Mouse (Mus musculus): ENCODE data around the gene Slc47a2.

Slc47a2 gene

DNA sequence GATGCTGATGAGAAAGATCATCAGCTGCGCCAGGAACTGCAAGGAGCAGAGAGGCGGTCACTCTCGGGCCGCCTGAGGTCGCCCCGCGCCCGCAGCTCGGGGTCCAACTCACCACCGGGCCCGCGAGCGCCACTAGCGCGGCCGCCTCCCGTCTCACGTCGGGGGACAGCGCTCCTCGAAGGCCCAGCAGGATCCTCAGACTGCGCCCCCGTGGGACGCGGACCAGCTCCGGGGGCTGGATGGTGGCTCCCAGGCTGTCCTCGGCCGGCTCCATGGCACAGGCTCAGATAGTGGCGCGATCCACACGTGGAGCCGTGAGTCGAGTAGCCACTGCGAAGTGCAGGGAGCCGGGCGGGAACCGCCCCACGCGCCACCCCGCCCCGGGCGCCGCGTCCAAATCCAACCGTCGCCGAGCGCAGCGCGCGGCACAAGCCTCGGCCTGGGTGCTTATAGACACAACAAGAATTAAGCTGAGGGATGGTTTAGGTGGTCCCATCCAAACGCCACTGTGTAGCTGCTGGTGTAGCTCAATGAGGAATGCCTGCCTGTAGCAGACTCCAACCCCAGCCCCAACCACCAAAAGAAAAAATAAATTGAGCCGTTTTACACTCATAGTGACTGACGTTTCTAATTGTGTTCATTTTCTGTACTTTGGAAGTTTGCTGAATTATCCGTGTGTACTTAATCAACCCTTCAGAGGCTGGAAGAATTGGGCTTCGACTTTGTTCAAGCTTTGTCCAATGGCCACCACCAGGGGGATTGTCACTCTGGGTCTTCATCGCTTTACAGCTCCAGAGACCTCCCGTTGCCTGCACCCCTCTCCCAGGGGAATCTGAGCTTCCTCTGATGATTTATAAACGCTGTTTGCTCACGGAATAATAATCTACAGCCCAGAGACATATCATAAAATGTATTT, at the start of gene Slc47a2:
TSS of gene Slc47a2 (minus strand) at position 356 of the 916 bp plus-strand sequence.
- no peak for DNase-seq

DNA sequence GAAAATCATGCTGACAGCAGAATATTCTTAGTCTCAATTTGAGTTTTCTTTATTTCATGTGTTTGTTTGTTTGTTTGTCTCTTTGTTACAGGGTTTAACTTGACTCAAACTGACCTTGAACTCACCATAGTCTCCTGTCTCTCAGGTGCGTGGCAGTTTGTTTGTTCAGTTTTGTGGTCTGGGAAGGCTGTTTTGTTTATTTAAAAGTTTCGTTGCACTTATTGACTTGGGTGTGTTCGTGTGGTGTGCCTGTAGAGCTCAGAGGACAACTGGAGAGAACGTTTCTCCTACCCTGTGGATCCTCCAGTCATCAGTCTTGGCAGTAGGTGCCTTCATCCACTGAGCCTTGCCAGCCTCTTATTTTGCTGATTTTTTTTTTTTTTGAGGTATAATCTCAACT, 46.3 kb upstream of the Slc47a2 start:
- no peak for DNase-seq

DNA sequence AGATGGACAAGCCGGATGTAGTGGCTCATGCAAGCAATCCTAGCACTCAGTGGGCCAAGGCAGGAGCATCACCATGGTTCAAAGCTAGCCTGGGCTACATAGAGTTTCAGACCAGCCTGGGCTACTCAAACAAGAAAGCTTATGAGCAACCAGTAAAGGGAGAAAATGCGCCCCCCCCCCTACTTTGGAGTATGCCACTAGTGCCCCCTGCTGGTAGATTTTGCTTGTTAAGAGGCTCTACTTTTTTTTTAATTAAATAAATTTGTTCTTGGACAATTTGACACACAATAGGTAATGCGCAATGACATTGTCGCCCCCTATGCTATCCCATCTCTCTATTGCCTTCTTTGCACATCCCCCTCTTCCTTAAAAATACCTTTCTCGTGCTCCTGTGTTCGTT, 45.4 kb upstream of the Slc47a2 start:
- peak; percentile 31 for DNase-seq

DNA sequence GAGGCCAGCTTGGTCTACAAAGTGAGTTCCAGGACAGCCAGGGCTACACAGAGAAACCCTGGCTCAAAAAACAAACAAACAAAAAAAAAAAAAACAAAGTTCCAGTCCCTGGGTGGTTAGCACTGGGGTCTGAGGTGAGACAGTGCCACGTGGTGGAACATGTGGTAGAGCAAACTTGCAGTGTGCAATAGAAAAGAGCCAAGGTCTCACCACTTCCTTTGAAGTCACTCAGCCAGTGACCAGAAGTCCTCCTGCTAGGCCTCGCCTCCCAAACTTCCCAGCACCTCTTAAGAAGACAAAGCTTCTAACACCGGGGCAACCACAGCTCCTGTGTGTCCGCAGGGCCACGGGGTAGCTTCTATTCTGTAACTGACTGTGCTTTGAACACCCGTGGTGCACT, 44.6 kb upstream of the Slc47a2 start:
- no peak for DNase-seq

DNA sequence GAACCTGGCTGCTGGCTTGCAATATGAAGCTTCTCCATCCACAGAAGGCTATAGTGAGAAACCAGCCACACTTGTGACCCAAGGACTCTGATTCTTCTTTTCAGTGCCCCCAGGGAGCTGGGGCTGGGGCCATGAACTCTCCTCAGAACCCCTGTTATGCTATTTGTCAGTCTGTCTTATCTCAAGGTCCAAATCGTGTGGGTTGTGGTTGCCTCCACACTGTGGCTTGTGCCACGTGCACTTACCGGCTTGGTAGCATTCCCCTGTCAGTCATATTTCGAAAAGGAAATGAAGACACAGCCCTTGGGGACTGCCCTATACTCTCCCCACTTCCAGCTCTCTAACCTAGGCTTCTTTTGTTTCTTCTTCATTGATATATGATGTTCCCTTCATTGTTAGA, 43.1 kb upstream of the Slc47a2 start:
- DNase-seq, result no peak

DNA sequence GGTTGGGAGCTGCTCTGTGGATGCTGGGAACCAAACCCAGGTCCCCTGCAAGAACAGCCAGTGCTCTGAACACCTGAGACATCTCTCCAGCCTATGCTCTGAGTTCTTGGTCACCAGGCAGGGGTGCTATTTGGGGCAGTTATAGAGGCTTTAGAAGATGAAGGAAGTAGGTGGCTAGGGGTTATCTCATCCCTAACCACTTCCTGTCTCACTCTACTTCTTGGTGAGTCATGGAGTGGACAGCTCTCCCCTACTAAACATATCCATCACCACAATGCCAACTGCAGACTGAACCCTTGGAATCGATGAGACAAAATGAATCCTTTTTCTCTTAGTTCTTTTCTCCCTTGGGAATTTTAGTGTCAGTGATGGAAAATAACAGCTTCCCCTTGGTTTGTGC, 38.6 kb upstream of the Slc47a2 start:
- no peak for DNase-seq

DNA sequence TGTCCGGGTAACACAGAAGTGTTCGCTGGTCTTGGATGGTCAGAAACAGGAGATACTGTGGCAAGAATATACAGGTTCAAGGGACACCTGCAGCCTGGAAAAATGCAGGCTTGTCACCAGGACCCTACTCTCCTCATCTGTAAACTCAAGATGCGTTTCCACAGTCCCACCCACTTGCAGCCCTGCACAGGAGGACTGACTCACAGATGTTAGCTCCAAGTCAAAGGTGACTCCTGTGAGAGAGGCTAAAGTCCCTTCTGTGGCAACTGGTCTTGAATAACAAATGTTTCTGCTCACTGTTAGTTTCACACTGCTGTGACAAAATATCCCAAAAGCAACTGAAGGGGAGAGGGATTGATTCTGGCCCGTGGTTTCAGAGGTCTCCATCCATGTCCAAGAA, 36.0 kb upstream of the Slc47a2 start:
- no peak for DNase-seq

DNA sequence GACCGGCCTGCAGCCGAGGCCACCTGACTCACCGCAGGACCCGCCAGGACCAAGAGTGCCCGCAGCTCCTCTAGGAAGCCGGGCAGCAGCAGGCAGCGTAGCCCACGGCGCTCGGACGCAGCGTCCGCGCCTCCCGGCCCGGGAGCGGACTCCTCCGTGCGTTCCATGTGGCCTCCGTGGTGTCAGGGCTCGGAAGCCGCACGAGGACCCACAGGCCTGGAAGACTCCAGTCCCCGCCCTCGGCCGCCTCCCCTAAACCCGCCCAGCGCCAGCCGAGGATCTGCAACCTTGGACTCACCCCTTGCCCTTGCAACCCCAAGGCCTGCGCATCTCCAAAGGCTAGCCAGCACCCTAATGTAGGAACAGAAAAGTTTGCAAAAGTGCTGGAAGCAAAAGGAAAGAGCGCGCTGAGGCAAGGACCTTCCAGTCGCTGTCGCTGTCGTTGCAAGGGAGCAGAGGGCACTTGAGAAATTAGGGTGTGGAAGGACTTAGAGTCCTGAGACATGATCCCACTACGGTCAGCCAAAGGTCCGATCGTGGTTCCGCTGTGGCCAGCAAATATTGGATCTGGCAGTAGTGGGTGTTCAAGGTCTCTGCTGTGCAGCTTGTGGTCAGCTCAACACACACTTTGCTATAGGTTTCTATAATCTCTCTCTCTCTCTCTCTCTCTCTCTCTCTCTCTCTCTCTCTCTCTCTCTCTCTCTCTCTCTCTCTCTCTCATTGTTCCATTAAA, 35.4 kb upstream of the Slc47a2 start, which contains the start of gene Slc47a1:
TSS of gene Slc47a1 (minus strand) at position 465 of the 733 bp plus-strand sequence.
- DNase-seq, result no peak

DNA sequence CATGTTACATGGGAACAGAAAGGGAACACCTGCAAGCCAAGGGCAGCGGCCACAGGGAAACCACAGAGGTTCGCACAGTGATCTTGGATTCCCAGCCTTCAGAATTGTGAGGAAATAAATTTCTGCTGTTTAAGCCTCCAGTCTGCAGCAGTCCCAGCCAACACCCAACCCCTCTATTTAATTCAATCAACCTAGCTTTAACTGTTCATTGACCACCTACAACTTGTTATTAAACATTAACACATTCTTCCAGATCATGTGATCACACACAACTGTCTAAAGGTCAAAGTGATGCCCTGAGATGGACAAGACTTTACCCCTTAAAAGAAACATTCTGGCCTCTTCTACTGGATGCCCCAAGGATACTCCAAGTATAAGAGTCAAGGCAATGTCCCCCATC, 26.0 kb upstream of the Slc47a2 start:
- DNase-seq, result no peak

DNA sequence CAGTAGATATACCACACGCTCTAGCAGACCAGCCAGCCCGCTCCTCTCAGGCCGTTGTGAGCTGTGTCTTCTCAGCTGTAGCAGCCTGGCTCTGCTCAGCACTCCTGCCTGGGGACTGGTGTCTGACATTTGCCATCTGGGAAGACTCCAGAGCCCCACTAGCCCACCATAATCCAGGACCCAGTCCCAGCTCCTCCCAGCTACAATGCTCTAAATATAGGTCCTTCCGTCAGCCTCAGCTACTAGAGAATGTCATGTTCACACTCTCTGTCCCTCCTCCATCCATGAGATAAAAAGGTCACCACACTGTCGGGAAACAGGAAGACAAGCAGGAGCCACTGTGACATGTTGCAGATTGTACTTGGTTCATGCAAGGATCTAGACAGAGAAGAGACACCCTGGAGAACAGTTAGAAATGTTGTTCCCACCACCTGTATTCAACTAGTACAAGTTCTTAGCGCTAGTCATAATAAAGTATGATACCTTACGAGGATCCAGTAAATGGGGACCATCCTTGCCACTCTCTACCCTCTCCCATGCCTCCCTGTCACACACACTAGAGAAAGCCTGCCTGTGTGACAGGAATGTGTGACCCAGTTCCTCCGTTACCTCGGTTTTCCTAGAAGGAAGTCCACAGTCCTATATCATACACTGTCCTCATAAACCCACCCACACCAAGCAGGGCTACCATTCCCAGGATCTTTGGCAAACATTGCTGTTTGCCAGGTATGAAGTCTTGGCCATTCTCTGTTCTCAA, 24.0 kb upstream of the Slc47a2 start:
- no peak for DNase-seq

DNA sequence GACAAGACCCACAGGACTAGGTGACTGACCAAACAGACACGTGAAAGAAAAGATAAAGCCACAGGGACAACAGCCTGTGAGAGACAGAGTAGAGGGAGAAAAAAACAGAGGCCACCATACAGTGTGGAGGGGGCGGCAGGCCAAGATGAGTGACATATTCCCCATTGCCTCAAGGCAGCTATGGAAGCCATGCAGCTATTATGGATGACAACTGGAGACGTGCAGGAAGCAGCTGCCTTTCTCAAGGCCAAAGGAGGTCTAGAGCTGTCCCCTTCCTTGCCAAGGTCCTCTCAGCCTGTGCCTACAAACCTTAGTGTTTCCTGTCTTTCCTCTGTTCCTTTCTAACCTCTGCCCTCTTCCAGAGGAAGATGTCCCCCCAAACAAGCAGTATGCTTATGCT, 23.3 kb upstream of the Slc47a2 start:
- no peak for DNase-seq

DNA sequence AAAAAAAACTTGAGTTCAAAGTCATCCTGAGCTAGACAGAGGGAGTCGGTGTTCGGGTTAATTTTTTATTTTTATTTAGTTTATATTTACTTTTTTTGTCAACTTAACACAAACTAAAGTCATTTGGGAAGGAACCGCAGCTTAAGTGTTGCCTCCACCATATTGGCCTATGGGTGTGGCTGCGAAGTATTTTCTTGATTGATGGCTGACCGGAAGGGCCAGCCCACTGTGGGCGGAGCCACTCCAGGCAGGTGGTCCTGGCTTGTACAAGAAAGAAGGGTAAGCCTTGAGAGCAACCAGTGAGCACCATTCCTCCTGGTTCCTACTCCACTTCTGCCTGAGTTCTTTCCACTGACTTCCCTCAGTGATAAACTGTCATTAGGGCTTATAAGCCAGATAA, 21.4 kb upstream of the Slc47a2 start:
- no peak for DNase-seq

DNA sequence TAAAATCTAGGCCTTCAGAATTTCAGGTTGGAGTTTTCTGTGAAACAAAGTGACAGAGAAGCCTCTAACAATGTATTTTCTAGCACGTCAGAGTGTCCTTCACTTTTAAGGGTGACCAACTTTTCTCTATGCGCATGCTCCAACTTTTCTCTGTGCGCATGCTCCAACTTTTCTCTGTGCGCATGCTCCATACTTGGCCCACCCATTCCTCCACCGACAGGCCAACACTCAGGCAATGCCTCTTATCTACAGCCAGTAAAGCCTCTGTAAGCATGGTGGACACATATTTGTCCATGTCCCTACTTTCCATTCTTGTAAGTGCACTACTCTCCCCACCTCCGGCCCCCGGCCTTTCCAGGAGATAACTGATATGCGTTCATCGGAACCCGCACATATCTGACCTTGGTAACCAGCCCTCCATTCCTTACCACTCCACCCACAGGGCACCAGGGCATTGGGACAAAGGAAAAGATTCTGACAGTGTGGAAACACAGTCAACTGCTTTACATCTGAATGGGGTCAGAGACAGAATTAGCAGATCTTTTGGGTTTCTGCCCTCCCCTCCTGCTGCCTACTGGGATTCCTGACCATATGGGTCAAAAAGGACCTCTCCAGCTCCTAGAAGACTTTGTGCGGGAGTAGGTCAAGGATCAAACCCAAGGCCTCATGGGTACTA, 19.0 kb upstream of the Slc47a2 start:
- DNase-seq, result no peak

DNA sequence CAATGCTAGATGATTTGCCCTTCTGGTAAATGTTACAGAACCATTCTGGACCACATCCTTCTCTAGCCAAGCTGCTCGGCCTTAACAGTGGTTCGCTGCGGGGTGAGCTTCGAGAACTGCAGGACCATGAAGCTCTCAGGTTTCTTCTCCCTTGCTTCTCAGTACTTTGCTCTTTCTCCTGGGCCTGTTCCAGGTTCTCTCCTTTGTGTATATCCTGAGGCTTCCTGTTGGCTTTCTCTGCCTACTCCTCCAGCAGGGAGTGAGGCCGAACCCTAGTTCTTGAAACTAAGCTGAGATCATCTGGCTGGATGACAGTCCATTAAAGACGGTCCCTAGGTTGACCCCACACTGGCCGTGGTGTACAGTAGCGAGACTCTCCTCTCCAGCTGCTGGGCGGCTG, 13.9 kb upstream of the Slc47a2 start:
- DNase-seq, result no peak

DNA sequence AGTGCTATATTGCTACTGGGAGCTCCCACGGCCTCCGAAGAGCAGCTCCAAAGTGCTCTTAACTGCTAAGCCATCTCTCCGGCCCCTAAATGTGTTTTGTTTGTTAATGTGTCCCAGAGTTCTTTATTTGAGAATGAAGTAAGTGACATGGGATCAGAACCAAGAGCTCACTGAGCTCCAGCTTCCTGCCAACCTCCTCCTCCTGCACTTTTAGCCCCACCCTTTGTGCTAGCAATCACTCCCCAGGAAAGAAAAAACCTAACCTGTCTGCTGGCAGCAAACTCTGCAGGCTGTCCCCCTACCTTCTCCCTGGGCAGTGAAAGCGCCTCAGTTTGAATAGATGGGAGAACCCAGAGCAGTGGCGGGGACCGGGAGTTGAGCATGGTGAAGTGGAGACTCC, 13.5 kb upstream of the Slc47a2 start:
- DNase-seq, result no peak

DNA sequence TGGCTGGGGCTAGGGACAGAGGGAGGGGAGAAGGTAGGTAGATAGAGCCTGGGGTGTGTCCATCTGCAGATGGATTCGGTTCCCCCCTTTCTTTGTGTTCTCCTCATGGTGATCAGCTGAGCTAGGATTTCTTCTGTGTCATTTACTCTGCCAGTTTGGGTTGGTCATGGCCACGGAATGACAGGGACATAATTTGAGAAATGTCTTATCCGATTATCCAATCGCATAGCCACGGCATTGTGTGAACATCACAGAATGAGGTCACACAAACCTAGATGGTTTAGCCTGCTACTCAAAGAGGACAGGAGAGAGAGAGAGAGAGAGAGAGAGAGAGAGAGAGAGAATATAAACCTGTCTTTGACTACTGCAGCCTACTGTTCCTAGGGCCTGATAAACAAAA, 12.7 kb upstream of the Slc47a2 start:
- DNase-seq, result no peak

DNA sequence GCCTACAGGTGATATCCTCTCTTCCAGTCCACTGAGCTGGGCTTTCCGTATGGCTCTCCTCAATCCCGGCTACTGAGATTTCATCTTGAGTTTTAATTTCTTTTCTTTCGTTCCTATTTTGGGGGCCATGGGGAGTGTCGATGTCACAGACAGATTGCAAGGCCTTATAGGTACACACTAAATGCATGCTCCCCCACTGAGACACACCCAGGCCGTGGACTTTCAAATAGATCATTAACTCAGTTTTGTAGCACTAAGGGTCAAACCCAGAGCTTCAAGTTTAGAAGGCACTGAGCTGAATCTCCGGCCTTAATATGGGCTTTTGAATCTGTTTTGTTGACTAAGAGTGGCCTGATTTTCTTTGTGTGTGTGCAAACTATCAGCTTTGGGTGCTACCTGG, 11.7 kb upstream of the Slc47a2 start:
- DNase-seq, result no peak

DNA sequence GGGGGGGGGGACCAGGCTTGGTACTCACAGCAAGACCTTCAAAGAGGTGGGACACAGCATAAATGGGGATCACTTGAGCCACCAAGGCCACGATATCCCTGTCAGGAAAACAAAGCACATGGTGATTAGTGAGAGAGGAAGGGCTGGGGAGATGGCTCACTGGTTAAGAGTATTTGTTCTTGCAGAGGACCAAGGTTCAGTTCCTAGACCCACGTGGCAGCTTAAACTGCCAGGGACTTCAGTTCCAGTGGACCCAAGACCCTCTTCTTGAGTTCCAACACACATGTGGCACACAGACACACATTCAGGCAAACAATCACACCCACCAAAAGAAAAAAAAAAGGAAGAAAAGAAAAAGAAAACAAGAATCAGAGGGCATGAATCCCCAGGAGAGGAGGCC, 10.4 kb upstream of the Slc47a2 start:
- DNase-seq, result no peak

DNA sequence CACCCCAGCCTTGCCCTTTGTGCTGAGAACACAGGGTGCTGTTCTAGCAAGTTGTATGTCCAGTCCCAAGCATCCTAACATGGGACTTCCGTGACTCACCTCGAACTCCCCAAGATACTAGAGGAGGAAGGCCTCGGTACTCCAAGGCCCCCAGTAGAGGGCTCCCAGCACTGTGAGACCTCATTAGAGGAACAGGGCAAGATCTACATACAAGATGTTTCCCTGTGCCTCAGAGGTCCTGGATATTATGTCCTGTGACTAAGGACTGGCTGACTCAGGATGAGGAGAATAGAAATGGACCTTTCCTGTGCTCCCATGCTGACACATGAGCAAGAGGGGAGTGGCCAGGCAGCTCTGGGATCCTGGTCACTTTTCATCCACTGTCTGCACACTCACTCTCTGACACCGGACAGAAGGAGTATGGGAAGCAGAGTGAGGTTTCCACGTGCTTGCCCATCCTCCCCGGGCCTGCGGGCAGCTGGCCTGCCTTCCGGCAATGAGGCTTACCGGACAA, 9.5 kb upstream of the Slc47a2 start:
- no peak for DNase-seq

DNA sequence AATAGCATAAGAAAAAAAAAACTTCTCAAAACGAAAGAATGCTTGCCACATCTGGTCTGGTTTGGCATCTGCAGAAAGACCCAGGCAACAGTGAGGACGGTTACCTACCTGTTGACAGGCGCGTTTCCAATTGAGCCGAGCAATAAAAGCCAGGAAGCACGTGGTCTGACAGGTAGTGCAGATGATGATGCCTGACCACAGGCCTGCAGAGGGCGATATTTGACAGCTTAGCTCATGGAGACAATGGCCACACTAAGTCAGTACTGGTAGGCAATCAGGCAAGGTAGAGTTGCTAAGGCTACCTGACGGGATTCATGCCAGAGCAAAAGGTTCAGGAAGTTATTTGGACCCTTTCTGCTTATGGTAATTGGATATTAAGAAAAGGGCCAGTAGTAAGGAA, 6.7 kb upstream of the Slc47a2 start:
- peak; percentile 79 for DNase-seq

DNA sequence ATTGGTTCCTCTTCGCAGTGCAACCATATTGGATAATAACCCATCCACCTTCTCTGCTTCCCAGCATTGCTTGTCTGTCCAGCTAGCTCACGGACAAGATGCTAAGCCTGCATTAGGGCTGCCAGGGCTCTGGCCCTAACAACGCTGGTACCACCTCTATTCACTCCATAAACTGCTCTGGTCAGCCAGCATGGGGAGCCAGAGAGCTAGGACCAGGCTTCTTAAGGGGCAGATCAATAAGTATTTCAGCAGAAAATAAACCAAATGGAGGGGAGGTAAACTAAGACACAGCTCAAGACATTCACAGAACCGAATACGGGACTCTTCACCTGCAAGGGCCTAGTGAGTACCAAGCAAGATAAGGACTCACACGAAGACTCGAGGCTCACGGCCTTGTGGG, 3.5 kb upstream of the Slc47a2 start:
- no peak for DNase-seq

DNA sequence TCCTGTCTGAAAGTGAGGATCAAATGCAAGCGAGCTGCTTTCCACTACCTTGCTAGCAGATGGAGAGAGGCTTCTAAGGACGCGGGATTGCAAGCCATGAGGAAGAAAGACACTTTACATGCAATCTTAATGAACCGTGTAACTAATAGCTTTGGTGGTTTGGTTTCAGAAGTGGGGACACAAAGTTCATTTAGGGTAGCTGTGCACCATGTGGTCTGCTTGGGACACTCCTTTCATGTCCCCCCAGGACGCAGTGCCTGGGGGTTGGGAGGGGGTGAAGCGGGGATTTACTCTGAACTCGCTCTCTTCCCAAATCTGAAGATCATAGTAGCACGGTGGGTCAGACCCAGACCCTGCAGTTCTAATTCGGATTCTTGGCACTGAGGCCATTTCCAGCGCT, 689 bp downstream of the Slc47a2 start:
- DNase-seq, result no peak

DNA sequence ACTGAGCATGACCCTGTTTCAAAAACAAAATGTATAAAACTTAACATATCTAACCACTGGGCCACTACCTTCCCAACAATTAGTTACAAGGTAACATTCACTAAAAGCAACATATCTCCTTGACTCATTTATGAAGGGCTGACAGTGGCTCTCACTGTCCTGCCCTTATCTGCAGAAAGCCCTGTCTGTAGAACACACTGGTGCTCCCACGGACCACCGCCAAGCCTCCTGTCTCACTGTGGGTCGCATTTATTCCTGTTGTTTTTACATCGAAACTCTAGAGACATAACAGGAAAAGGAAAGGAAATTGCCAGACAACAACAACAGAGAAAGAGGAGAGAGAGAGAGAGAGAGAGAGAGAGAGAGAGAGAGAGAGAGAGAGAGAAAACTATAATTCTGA, 1.4 kb downstream of the Slc47a2 start:
- DNase-seq, result no peak

All from cerebellum, adult 8-10 months (tissue).